Mouse (Mus musculus) testis, adult 2 months (tissue): ENCODE results near the gene Fancb. TPM values are rescaled to one million over a fixed set of nuclear protein-coding genes. Genes with fewer than 3 reads are reported as not detected.

Experiments
- H3K27ac ChIP-seq: fragments of 200-500 bp; 2 replicates; pipeline ENCODE4 v1.5.1; 2012; ENCODE audit warnings: low read depth, low read length; ENCODE audit not compliant: control insufficient read depth, insufficient read depth
- H3K27me3 ChIP-seq: fragments of 200-500 bp; 2 replicates; pipeline ENCODE4 v1.6.1; 2012; ENCODE audit warnings: mild to moderate bottlenecking, low read length, moderate library complexity; ENCODE audit not compliant: control insufficient read depth, insufficient read depth
- H3K36me3 ChIP-seq: fragments of 200-500 bp; 2 replicates; pipeline ENCODE4 v1.6.1; 2012; ENCODE audit warnings: mild to moderate bottlenecking, low read length; ENCODE audit not compliant: control insufficient read depth, insufficient read depth
- H3K4me1 ChIP-seq: fragments of 200-500 bp; 2 replicates; pipeline ENCODE4 v1.6.1; 2012; ENCODE audit warnings: low read length; ENCODE audit not compliant: control insufficient read depth, insufficient read depth
- H3K4me3 ChIP-seq: fragments of 200-500 bp; 2 replicates; pipeline ENCODE4 v1.5.1; 2012; ENCODE audit warnings: low read depth, mild to moderate bottlenecking, low read length, moderate library complexity, mixed read lengths; ENCODE audit not compliant: control insufficient read depth
- CTCF ChIP-seq: fragments of 200-500 bp; IDR thresholded peaks from 2 replicates; pipeline ENCODE4 v1.5.1; 2012; ENCODE audit warnings: low read depth, mild to moderate bottlenecking, inconsistent platforms, low read length, moderate library complexity; ENCODE audit not compliant: control insufficient read depth, insufficient read depth, insufficient replicate concordance
- POLR2A ChIP-seq: fragments of 200-500 bp; IDR thresholded peaks from 2 replicates; pipeline ENCODE4 v1.6.1; 2012; ENCODE audit warnings: low read depth, mild to moderate bottlenecking, inconsistent platforms, low read length, moderate library complexity; ENCODE audit not compliant: control insufficient read depth
- polyA plus RNA-seq: library from polyadenylated mRNA; depleted of rRNA; stranded (reverse); fragments of >200 nt; gene quantifications from 2 replicates; pipeline ENCODE4 v1.2.3, GENCODE M21; 2012; rRNA removed

Fancb gene
- polyA plus RNA-seq, 1 experiment: 0.10 TPM

- Histone ChIP-seq H3K27me3 (no peaks in the 10 kb centered on the region), H3K4me1 (no peaks in the 10 kb centered on the region), H3K4me3 (no peak overlapping the region), H3K36me3 (no peaks in the 10 kb centered on the region), H3K27ac (no peak overlapping the region)
- no peak for TF ChIP-seq CTCF
- TF ChIP-seq POLR2A: no peak
Measured at GRCm38 (mm10) chrX:165003141-165003540, 22.7 kb downstream of the Fancb start.

DNA sequence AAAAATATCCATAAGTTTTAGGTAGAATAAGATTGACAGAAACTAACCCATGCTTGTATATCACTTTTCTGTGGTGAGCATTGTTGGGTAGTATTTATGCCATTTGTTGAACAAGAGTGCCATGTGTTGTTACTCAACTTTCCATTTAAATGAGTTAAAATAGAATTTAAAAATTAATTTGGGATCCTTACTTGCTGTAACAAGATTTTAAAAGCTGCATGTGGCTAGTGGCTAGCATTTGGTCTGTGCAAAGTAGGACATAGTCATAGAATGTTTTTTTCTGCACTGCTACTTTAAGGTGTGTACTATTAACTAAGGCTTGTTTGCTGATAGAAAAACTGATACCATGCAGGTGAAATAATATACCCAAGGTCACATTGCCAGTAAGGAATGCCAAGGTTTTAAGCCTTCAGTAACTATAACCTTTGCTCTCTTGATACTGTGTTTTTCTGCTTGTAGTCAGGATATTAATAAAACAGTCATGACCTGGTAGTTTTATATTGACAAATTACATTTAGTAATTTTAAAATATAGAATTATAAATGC, 24.5 kb downstream of the Fancb start, which contains the start of gene Gm17604:
TSS of gene Gm17604 (minus strand) at position 51 of the 546 bp plus-strand sequence.
- no peaks in the 10 kb centered on the region for H3K4me1 ChIP-seq
- no peak within 1 kb of the TSS for H3K4me3 ChIP-seq
- no peaks in the 10 kb centered on the region for H3K36me3 ChIP-seq
- no peak within 1 kb of the TSS for H3K27ac ChIP-seq
- no peak for TF ChIP-seq POLR2A
- no peak for TF ChIP-seq CTCF
- H3K27me3 ChIP-seq: no peaks in the 10 kb centered on the region

Other genes with a start within 250 kb of the Fancb start
- gene Mospd2, start 217 bp upstream of the Fancb start, polyA plus RNA-seq: 1.2 and 1.6 TPM in 2 replicates
- not detected in 2 replicates for gene Gm17604, start 24.2 kb downstream of the Fancb start, polyA plus RNA-seq